Mouse (Mus musculus) gastrocnemius, adult 8-10 months (tissue): ENCODE results near the gene Lypla2. TPM values are rescaled to one million over a fixed set of nuclear protein-coding genes. Genes with fewer than 3 reads are reported as not detected.
"Not testable (repeated sequence)": the region's sequence is repeated elsewhere in the genome, so short reads cannot be mapped to it uniquely, and the experiment has no call there.

Experiments used
- DNase-seq, 2 experiments: peaks; one replicate each; pipeline ENCODE4 v3.0.0; 2022; ENCODE audit warnings: low spot score in 2 of 2
- total RNA-seq, 4 experiments: library from RNA; stranded (reverse); gene quantifications; 2 replicates each; pipeline ENCODE4 v1.2.4; 2022

The Lypla2 gene
- total RNA-seq, 4 experiments from 2014 or later = 27.0 to 33.7 (median 30.8) TPM

DNA sequence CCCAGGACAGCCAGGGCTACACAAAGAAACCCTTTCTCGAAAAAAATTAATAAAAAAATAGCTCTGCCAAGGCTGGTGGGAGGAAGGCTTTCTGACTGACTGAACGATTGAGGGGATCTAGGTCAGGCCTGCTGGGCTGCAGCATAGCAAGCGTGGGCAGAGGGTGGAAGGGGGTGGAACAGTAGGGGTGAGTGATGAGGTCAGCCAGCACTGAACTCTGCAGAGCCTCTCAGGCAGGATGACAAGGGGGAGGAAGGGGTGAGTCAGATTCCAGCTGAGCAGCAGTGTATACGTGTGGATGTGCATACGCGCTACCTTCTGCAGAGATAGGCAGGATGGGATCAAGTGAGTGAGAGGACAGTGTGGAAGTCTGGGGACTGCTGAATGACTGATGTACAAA lies 22.5 kb downstream of the Lypla2 start:
- no peak for DNase-seq

DNA sequence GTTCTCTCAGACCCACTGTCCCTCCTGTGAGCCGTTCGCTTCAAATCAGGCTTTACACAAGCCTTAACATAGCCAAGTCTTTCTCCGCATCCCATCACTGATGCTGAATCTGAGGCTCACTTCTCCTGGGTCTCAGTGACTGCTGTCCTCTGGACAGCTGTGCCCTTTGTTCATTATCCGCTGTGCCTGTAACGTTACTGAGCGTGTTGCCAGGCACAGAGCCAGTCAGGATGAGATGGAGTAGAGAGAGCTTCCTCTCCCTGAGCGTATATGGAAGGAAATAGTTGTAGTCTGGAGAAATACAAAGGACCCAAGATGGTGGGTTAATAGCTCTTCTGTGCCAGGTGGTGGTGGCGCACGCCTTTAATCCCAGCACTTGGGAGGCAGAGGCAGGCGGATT lies 23.0 kb downstream of the Lypla2 start:
- no peak for DNase-seq

DNA sequence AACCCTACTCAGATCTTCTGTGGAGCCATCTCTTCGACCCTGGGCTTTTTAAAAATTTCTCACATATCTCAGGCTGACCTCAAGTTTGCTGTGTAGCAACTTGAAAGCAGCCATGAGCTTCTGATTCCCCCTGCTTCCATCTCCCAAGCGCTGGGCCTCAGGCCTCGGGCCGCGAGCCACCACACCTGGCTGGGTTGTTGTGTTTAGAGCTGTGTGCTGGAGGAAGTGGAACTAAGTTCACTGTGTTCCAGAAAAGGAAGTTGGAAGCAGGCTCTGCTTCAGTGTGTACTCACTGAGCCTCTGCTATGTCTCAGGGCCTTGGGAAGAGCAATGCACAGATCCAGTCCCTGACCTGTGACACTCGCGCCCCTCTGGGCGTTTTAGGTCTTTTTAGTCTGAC lies 24.3 kb downstream of the Lypla2 start:
- DNase-seq = no peak

DNA sequence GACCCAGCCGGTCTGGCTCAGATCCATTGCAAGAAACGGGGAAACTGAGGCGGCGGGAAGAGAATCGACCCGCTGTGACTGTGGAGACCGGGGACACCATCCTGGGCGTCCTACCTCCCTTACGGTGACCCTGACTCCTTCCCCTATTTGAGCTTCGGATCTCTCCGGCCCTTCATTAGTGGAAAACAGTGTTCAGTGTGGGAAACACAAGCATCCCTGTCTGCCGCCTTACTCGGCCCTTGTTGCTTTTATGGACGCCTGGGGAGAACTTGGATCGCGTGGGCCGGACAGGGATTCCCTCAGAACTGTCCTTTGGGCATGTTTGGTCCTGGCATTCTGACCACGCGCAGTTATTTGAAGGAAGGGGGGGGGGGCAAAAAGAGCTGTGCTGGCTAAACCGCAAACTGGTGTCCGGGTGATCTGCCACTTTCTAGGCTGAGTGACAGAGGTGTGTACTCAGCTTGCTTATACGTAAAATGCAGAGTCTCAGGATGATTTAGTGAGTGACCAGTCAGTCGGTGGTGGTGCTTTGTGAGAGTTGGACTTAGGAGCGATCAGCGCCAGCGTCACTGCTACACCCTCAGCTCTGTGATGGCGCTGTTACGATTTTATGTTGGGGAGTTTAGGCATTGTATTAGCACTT lies 25.6 kb downstream of the Lypla2 start:
- DNase-seq = no peak

DNA sequence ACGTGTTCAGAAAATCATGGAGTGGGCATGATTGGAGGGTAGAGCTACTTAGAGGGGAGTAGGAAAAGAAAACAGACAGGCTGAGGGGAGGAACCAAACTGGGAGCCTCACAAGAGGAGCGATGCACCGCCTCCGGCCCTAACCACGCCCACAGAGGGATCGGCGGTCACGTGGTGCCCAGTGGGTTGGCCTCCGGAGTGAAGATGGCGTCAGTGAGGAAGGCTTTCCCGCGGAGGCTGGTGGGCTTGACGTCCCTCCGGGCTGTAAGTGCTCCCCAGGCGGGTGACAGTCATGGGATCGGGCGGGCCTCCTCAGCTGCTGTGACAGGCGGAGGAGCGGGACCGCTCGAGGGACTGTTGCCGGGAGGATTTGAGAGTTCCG lies 26.2 kb downstream of the Lypla2 start, which contains the start of gene Hmgcl:
Gene Hmgcl (plus strand): TSS at position 171 of the 381 bp plus-strand sequence.
- DNase-seq = peak; percentile 88 to 92

DNA sequence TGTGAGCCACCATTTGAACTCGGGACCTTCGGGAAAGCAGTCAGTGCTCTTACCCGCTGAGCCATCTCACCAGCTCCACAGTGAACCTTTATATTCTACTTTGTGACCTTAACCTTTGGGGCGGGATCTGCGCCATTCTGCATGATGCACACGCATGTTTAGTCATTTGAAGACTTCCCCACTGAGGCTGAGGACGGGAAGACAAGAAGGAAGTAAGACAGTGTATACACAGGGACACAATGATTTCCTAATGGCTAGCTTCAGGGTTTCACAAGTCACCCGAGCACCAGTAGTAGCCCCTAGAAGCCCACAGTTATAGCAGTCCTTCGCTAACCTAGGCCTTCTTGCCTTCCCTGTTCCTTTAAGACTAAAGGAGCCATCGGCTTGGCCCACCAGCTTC lies 26.7 kb downstream of the Lypla2 start:
- DNase-seq = no peak

DNA sequence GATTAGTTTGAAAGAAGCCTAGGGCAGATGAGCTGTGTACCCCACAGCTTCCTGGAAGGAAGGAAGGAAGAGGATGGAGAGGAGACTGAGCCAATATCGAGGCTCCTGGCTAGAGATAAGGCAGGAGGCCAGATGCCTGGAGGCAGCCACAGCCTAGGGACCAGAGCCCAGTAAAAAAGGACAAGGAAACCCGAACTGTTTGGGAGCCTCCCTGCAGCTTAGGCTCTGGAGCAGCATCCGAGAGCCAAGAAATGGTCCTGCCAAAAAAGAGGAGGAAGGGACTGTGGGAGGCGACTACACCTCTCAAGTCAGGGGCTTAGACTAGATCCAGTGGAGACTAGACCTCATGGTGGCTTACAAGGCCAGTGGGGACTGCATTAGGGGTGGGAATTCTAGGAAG lies 29.0 kb downstream of the Lypla2 start:
- peak in 1 of 2 experiments; percentile 39 for DNase-seq

DNA sequence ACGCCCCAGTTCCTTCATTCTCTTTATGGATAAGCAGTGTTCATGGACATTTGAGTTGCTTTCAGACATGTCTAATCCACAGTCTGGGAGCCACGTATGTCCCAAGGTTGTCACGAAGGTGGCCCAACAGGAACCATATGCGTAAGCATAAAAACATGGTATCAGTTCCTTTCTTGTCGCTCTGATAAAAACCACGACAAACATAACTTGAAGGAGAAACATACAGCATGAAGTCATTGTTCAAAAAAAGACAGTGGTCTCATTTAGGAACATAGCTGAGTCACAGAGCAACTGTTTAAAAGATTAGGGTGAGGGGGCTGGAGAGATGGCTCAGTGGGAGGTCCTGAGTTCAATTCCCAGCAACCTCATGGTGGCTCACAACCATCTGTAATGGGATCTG lies 30.2 kb downstream of the Lypla2 start:
- no peak for DNase-seq

DNA sequence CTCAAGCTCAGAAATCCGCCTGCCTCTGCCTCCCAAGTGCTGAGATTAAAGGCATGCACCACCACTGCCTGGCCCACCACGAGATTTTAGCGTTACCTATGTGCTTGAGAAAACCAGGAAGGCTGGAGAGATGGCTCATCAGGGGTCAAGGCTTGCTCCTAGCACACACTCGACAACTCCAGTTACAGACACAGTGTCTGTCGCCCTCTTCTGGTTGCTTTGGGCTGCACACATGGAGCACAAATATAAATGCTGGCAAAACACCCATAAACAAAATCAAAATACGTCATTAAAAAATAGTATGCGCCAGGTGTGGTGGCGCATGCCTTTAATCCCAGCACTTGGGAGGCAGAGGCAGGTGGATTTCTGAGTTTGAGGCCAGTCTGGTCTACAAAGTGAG lies 31.4 kb downstream of the Lypla2 start:
- not testable (repeated sequence) for DNase-seq

DNA sequence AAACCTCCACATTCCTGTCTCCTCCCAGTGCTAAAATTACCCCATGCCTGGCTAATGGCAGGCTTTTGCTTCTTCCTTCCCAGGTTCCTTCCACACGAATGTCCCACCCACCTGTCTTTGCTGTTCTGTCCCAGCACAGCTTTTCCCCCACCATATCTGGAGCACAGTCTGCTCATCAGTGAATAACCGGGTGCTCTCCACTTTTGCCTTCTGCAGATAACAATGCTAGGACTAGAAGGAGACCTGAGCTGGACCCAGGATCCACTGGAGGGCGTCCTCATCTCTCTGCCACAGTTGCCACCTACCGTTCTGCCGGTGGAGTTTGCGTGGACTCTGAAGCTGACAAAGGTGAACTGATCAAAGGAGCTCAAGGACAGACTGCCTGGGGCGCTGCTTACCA lies 33.6 kb downstream of the Lypla2 start:
- no peak for DNase-seq

DNA sequence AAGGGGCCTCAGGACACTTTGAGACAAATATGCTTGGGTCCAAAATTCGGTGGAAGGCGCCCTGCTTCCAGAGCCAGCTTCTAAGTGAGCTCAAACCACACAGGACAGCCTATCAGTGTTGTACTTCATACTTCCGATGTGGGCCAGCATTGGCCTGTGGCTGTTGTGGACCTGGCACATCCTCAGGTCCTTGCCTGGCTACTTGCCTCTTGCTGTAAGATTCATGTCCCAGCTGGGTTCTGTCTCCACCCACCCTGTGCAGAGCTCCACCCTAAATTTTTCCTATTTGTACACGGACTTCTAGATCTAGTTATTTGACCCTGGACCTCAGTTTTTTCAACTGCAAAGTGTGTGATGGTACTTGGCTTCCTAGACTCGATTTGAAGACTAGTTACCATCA lies 36.9 kb downstream of the Lypla2 start:
- DNase-seq = peak; percentile 37 to 40

DNA sequence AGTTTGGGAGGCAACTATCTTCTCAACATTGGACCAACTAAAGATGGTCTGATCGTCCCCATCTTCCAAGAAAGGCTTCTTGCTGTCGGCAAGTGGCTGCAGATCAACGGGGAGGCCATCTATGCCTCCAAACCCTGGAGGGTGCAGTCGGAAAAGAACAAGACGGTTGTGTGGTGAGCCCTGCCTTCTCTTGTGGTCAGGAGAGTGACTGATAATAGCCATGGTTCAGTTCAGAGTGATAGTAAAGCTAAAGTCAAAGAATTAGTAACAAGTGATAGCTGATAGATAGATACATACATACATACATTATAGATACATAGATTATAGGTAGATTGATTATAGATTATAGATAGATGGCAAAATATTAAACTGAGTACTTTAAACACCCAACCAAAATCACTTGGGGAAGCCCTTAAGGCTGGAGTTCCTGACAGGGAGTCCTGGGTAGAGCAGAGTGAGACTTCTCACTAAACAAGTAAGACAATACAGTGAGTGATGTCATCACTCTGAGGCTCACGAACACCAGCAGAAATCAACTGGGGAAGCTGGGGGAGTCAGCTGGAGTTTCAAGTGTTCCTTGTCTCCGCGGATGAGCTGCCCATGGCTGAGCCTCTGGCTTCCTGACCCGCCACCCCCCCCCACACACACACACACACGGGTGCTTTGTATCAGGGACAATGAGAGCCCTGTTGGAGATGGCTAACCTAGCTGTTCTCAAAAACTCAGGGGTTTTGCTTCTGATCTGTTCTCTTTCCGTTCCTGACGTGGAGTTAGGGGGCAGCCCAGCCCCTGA lies 37.5 kb downstream of the Lypla2 start:
- no peak for DNase-seq

DNA sequence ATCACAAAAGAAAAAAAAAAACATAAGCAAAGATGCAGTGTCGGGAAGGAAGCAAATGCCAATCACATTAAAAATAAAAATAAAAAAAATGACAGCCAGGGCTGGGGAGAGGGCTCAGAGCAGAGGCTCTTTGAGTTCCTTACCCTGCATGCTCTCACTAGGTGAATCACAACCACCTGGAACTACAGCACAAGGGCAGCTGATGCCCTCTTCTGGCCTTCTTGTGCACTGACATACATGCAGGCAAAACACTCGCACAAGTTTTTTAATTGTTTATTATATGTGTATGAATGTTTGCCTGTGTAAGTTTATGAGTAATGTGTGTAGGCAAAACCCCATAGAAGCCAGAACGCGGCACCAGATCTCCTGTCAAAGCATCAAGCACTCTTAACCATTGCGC lies 40.6 kb downstream of the Lypla2 start:
- no peak for DNase-seq

DNA sequence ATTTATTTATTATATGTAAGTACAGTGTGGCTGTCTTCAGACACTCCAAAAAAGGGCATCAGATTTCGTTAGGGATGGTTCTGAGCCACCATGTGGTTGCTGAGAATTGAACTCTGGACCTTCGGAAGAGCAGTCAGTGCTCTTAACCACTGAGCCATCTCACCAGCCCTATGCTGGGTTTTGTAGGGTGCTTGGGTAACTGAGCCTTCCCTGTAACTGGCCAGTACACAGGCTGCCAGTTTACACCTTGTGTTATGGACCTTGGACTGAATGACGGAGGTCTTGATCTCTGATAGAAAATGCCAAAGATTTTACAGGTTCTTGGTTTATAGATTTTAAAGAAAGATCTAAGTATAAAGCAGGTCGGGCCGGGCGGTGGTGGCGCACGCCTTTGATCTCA lies 42.2 kb downstream of the Lypla2 start:
- DNase-seq = no peak

DNA sequence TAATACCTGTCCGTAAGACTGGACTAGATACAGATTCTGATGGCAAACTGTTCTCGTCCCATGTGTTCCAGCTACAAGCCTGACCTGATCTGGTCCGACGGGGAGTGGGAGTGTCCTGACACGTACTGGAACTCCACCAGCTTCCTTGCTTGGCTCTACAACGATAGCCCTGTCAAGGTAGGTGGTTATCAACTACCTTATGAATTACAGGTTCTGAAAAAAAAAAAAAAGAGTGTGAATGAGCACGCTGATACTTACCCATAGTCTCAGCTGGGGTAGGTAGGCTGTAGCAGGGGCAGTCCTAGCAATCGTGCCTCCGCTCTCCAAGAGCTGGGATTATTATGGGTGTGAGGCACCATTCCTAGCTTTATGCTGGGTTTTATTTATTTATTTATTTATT lies 42.6 kb downstream of the Lypla2 start:
- no peak for DNase-seq

DNA sequence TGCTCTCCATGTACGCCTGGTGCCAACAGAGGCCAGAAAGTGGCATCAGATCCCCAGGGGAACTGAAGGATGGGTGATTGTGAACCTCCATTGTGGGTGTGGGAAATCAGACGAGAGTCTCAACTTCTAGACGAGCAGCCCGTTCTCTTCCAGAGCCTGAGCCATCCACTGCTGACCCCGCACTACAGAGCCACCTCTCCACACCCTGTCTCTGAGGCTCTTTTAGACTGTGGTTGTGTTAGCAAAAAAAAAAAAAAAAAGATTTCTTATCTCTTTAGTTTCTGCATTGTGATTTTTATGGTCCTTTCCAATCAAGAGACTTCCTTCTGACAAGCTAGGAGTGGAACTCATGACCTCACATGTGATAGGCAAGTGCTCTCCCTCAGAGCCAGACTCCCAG lies 43.0 kb downstream of the Lypla2 start:
- no peak for DNase-seq

DNA sequence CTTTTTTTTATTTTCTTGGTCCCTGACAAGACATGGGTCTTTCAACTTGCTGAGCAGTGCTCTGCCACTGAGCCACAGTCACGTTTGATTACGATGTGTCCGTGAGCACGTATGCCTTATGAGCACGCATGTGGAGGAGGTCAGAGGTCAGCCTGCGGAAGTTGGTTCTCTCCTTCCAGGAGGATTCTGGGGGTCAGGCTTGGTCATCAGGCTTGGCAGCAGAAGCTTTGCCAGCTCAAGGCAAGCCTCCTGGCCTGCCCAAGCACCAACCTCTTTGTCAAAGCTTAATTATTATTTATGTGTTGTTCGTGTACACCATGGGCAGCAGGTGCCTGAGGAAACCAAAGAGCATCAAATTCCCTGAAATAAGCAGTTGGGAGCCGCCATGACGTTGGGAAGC lies 44.0 kb downstream of the Lypla2 start:
- no peak for DNase-seq

DNA sequence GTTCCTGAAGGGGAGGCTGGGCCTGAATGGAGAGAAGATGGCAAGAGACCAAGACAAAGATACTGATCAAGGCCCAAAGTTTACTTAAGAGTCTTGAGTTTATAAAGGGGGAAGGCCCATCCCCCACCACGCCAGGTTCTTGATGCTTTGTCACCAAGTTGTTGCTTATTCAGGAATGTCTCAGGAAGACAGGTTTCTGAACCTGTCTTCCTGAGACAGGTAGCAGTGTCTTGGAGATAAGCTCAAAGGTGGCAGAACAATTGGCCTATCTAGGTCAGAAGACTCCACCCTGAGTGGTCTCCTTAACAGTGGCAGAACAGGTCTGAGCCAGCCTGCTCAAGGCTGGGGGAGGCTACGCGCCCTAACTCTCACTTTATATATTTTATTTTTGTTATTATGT lies 45.6 kb downstream of the Lypla2 start:
- no peak for DNase-seq

DNA sequence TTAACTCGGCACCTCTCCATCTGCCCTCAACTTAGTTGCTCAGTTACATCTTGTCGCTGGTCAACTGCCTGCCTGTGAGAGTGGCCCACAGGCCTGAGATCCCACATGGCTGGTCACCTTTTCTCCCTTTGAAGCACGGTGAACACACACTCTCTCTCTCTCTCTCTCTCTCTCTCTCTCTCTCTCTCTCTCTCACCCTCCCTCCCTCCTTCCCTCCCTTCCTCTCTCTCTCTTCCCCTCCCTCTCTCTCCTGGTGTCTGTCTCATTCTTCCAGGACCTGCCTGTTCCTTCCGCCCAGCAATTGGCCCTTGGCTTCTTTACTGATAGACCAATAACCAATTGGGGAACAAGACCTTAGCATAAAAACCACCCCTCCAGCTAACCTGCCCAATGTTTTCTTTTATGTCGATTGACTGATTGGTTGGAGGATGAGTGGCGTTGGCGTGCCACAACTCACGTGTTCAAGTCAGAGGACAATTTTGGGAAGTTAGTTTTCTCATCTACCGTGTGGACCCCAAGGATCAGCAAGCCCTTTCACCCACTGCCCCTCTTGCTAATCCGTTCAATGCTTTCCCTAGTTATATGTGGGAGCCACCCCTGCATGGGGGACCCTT lies 46.1 kb downstream of the Lypla2 start:
- no peak for DNase-seq

DNA sequence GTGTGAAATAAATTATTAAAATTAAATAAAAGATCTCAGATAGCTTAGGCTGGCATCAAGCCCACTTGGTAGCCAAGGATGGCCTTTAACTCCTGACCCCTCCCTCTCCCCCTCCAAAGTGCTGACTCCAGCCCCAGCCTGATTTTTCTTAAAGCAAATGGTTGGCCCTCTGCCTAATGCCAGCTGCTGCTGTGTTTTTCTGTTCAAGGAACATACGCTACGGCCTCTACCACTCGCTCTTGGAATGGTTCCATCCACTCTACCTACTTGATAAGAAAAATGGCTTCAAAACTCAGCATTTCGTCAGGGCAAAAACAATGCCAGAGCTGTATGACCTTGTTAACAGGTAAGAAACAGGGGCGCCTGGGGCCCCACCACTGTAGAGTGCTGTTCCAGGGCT lies 47.1 kb downstream of the Lypla2 start:
- DNase-seq = no peak

DNA sequence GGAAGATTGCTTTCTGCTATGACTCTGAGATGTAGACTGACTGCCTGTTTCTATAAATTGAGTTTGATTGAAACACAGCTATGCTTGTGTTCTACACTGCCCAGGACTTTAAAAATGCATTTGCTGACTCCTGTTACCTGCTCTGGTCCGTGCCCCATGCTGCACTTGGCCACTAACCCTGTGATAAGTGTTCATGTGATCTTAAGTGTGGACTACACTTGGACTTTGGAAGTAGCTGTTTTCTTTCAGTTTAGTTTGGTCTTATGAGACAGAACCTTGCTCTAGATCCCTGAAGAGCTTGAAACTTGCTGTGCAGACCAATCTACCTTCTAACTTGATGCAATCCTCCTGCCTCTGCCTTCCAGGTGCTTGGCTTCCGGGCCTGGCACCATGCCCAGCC lies 48.0 kb downstream of the Lypla2 start:
- DNase-seq = no peak

DNA sequence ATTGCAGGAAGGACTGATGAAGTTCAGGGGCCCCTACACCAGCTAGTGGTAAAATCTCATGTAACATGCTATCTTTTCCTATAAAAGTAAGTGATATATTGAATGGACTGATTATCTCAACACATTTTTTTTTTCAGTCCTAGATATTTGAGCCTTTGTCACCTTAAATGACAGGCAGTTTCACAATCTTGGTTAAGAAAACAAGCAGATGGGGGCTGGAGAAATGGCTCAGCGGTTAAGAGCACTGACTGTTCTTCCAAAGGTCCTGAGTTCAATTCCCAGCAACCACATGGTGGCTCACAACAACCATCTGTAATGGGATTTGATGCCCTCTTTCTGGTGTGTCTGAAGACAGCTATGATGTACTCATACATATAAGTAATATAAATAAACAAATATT lies 50.2 kb downstream of the Lypla2 start:
- DNase-seq = no peak
